Mouse (Mus musculus) midbrain, embryonic 10.5 days (tissue): ENCODE data around the gene Grin2d. TPM values are rescaled to one million over a fixed set of nuclear protein-coding genes. Genes with fewer than 3 reads are reported as not detected.

Experiments
- DNase-seq: peaks from one replicate; pipeline ENCODE4 v3.0.0-alpha.2; 2017; ENCODE audit warnings: low spot score
- H3K27ac ChIP-seq: fragments of 300-500 bp; sonication (generic); replicated peaks from 2 replicates; pipeline ENCODE4 v1.5.1; 2016; ENCODE audit warnings: mild to moderate bottlenecking
- H3K27me3 ChIP-seq: fragments of 300-500 bp; sonication (generic); 2 replicates; pipeline ENCODE4 v1.6.1; 2016; ENCODE audit warnings: low read depth, mild to moderate bottlenecking; ENCODE audit not compliant: poor library complexity, severe bottlenecking
- H3K36me3 ChIP-seq: fragments of 300-500 bp; sonication (generic); 2 replicates; pipeline ENCODE4 v1.6.1; 2016; ENCODE audit warnings: mild to moderate bottlenecking, moderate library complexity
- H3K4me1 ChIP-seq: fragments of 300-500 bp; sonication (generic); 2 replicates; pipeline ENCODE4 v1.6.1; 2016
- H3K4me3 ChIP-seq: fragments of 300-500 bp; sonication (generic); 2 replicates; pipeline ENCODE4 v1.5.1; 2016; ENCODE audit warnings: mild to moderate bottlenecking, moderate library complexity
- H3K9me3 ChIP-seq: fragments of 300-500 bp; sonication (generic); replicated peaks from 2 replicates; pipeline ENCODE4 v1.6.1; 2016; ENCODE audit warnings: mild to moderate bottlenecking
- WGBS: fragments of 180-500 bp; shearing (Covaris S2); methylation state at CpG from one replicate; pipeline ENCODE4 v1.1.7; 2016; 5-methylcytosine and 5-hydroxymethylcytosine counted together
- polyA plus RNA-seq: library from polyadenylated mRNA; unstranded; fragments of >200 nt; fragmentation: Nextera tagmentation; extraction: Ambion mirVana; gene quantifications from 2 replicates; pipeline ENCODE4 v1.2.1, GENCODE M21; 2016

Grin2d gene
- polyA plus RNA-seq, 1 experiment from 2014 or later: 0.16 TPM

- H3K4me1 ChIP-seq: peaks cover 57% of the 10 kb centered on the region
- H3K36me3 ChIP-seq: no peaks in the 10 kb centered on the region
- peak overlapping the region; percentile 71 for H3K4me3 ChIP-seq
- peak overlapping the region; percentile 88 for H3K27ac ChIP-seq
- H3K27me3 ChIP-seq: peaks cover 100% of the 10 kb centered on the region
- WGBS: under 1% methylated on average over 116 of the region's 117 CpGs
- H3K9me3 ChIP-seq: no peaks in the 10 kb centered on the region
- DNase-seq: peak; percentile 92
Observed at GRCm38 (mm10) chr7:45865925-45866910, 12.0 kb downstream of the Grin2d start.

GRCm38 (mm10) chr7:45864435-45864834 is 13.7 kb downstream of the Grin2d start:
- no peak for DNase-seq

DNA sequence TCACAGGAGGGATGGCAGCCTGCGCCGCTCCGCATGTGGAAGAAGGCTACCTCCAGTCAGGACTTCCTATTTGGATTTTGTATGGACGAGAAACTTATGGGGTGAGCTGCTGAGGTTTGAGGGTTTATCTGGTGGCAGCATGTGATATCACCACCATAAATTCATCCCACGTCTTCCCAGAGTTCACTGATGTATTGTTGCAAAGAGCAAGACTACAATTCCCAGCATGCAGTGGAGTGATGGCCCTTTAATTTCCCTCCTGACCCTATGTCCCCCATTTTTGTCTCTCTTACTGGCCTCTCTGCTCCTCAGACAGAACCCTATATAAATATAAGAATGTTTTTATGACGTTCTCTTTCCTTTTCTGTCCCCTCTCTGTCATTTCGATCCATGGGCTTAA is 15.4 kb downstream of the Grin2d start:
- no peak overlapping the region for H3K27ac ChIP-seq
- DNase-seq: no peak
- 89% methylated on average over 7 of the region's 7 CpGs for WGBS
- H3K36me3 ChIP-seq: no peaks in the 10 kb centered on the region
- no peak overlapping the region for H3K4me3 ChIP-seq
- peaks cover 100% of the 10 kb centered on the region for H3K27me3 ChIP-seq
- peaks cover 55% of the 10 kb centered on the region for H3K4me1 ChIP-seq
- H3K9me3 ChIP-seq: no peaks in the 10 kb centered on the region

More at GRCm38 (mm10) chr7:45864435-45864834, 13.7 kb downstream of the Grin2d start:
- H3K4me1 ChIP-seq: peaks cover 56% of the 10 kb centered on the region
- peaks cover 100% of the 10 kb centered on the region for H3K27me3 ChIP-seq
- 75% methylated on average over 3 of the region's 3 CpGs for WGBS
- H3K36me3 ChIP-seq: no peaks in the 10 kb centered on the region
- no peak overlapping the region for H3K27ac ChIP-seq
- no peak overlapping the region for H3K4me3 ChIP-seq
- H3K9me3 ChIP-seq: no peaks in the 10 kb centered on the region

DNA sequence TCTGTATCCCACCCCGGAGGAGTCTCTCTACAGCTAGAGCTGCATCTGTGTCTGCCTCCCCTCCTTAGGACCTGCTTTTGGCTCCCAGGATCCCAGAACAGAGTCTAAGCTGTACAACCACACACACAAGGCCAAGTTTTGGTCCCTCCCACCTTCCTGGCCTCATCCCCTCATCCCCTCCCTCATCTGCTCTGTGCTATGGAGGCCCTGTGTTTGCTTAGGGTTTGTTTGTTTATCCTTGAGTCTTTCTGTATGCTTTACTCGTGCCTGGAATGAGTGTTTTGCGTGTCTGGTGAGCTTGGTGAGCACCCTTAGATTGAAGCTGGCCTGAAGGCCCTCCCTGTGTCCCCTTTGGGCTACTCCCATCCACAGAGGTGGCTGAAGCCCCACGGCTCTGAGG is 19.2 kb downstream of the Grin2d start:
- Histone ChIP-seq H3K4me1 (peaks cover 50% of the 10 kb centered on the region), H3K27ac (0 out of 2 replicates have a peak overlapping the region, but pooled peaks have one; percentile 13), H3K9me3 (no peaks in the 10 kb centered on the region), H3K27me3 (peaks cover 100% of the 10 kb centered on the region), H3K4me3 (peak overlapping the region; percentile 18; the same call in 1 of the 2 replicates), H3K36me3 (no peaks in the 10 kb centered on the region)
- 52% methylated on average over 4 of the region's 4 CpGs for WGBS
- DNase-seq: no peak

GRCm38 (mm10) chr7:45856950-45857901 is 21.0 kb downstream of the Grin2d start:
- H3K27me3 ChIP-seq: peaks cover 84% of the 10 kb centered on the region
- H3K27ac ChIP-seq: peak overlapping the region; percentile 61; the same call in 1 of the 2 replicates
- H3K4me1 ChIP-seq: peaks cover 50% of the 10 kb centered on the region
- peak; percentile 58 for DNase-seq
- peak overlapping the region; percentile 52 for H3K4me3 ChIP-seq
- H3K9me3 ChIP-seq: no peaks in the 10 kb centered on the region
- WGBS: 1% methylated on average over 30 of the region's 30 CpGs
- H3K36me3 ChIP-seq: no peaks in the 10 kb centered on the region

GRCm38 (mm10) chr7:45853089-45853488 is 25.1 kb downstream of the Grin2d start:
- Histone ChIP-seq H3K27ac (no peak overlapping the region), H3K36me3 (no peaks in the 10 kb centered on the region), H3K4me1 (peaks cover 30% of the 10 kb centered on the region), H3K9me3 (no peaks in the 10 kb centered on the region), H3K4me3 (no peak overlapping the region), H3K27me3 (peaks cover 56% of the 10 kb centered on the region)
- DNase-seq: no peak
- 89% methylated on average over 12 of the region's 12 CpGs for WGBS

DNA sequence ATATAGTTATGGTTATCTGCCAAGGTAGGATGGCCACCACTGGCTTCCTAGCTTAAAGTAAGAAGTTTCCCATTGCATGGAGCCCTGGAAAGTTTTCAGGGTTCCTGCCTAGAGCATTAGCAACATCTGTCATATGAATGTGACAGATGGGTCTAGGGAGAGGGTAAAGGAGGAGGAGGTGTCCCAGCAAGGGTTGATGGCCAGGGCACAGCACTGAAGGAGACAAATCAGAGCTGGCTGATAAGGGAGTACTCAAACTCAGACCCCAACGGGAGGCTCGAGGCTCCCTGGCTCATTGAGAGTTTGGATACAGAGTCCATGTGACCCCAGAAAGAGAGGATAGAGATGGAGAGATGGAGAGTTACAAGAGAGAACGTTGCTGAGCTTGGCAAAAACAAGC is 27.5 kb downstream of the Grin2d start:
- Histone ChIP-seq H3K27me3 (peaks cover 36% of the 10 kb centered on the region), H3K4me3 (no peak overlapping the region), H3K4me1 (peaks cover 17% of the 10 kb centered on the region), H3K9me3 (no peaks in the 10 kb centered on the region), H3K36me3 (no peaks in the 10 kb centered on the region), H3K27ac (no peak overlapping the region)
- 75% methylated on average over 3 of the region's 3 CpGs for WGBS
- DNase-seq: no peak

DNA sequence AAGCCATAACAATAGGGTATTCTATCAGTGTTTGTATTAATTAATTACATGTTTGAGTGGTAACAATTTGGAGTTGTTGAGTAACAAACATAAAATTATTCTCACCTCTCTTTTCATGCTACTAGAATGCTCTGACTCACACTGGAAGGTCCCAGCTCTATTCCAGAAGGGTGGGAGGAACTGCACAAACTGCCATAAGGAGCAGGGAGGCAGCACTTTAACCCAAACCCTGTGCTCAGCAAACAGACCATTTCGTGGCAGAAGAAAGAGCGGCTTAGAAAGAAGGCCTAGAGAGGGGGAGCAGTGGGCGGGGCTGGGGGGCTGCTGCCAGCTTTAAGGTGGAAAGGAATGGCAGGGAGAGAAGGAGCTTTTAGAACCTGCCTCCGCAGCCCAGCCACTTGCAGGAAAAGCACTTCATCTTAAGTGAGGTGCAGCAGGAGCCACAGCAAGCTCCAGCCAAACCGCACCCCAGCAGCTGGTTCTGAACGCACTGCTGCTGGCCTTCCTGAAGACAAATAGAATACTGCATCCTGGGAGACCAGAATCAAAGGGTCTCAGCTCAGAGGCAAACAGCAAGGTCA is 29.6 kb downstream of the Grin2d start:
- H3K9me3 ChIP-seq: no peaks in the 10 kb centered on the region
- peak overlapping the region; percentile 78 for H3K27ac ChIP-seq
- no peaks in the 10 kb centered on the region for H3K36me3 ChIP-seq
- no peak for DNase-seq
- peaks cover 17% of the 10 kb centered on the region for H3K27me3 ChIP-seq
- peaks cover 17% of the 10 kb centered on the region for H3K4me1 ChIP-seq
- 5% methylated on average over 6 of the region's 6 CpGs for WGBS
- H3K4me3 ChIP-seq: peak overlapping the region; percentile 29

DNA sequence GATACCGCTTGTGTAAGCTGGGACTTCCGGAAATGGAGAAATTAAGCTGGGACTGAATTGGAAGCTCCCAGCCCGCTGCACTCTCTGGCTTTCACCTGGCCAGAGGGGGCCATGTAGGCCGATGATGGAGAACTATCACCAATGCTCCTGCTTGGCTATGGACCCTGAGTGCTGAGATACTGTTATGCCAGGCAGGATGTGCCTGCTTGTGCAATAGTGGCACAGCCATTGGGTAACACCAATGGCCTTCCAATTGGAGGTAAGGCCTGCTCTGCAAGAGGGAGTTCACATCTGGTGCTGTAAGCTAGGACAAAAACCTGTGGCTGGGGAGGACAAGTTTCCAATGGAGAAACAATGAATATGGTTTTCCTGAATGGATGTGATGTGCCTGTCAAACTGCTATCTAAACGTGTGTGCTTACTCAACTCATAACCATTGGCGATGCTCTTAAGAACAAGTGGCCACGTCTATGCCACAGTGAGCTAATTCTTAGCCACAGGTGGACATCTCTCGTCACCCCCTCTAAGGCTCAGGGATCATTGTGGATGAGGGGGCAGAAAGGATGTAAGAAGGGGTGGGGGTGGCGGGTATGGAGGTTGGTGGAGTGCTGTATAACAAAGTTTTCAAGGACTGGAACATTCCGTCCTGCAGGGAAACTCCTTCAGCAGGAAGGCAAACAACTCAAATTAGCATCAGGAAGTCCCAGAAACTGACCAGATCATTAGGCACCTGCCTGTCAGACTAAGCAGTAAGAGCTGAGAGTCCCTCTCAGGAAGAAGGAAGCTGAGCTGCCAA is 35.0 kb downstream of the Grin2d start:
- 86% methylated on average over 10 of the region's 10 CpGs for WGBS
- Histone ChIP-seq H3K36me3 (no peaks in the 10 kb centered on the region), H3K9me3 (no peaks in the 10 kb centered on the region), H3K27me3 (peaks cover 12% of the 10 kb centered on the region; the same call in 1 of the 2 replicates), H3K4me3 (no peak overlapping the region), H3K4me1 (peaks cover 4% of the 10 kb centered on the region), H3K27ac (no peak overlapping the region)
- DNase-seq: no peak

GRCm38 (mm10) chr7:45833924-45834323 is 44.3 kb downstream of the Grin2d start:
- peaks cover 9% of the 10 kb centered on the region for H3K36me3 ChIP-seq
- no peaks in the 10 kb centered on the region for H3K9me3 ChIP-seq
- H3K4me3 ChIP-seq: peak overlapping the region; percentile 47
- 3% methylated on average over 28 of the region's 31 CpGs for WGBS
- peaks cover 43% of the 10 kb centered on the region for H3K4me1 ChIP-seq
- 0 out of 2 replicates have a peak overlapping the region, but pooled peaks have one; percentile 42 for H3K27ac ChIP-seq
- peaks cover 71% of the 10 kb centered on the region for H3K27me3 ChIP-seq
- DNase-seq: no peak

DNA sequence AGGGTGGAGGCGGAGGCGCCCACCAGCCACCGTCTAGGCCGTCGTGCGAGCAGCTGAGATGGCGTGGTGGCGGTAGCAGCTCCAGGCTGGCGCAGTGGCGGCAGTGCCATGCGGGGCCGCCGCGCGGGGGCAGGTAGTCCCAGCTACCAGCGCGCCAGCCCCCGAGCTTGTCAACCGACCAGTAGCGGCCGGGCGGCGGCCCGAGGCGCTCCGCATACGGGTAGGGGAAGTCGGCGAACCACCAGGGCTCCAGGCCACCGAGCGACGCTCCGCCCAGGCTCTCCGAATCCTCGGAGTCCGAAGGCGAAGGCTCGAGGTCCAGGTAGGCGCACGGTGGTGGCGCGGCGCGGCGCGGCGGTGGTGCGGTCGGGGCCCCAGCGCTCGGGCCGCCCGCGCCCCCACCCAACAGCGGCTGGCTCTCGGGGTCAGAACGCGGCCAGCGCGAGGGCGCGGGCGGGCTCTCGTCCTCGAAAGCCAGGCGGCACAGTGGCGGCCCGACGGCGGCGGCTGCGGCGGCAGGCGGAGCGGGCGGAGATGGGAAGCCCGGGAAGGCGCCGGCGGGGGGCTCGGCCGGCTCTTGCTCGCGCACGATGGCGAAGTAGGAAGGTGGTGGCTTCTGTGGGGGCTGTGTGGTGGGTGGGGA is 44.9 kb downstream of the Grin2d start:
- H3K36me3 ChIP-seq: peaks cover 16% of the 10 kb centered on the region
- WGBS: 1% methylated on average over 86 of the region's 86 CpGs
- H3K4me1 ChIP-seq: peaks cover 44% of the 10 kb centered on the region
- DNase-seq: peak; percentile 36
- peak overlapping the region; percentile 47 for H3K4me3 ChIP-seq
- H3K27me3 ChIP-seq: peaks cover 71% of the 10 kb centered on the region
- no peaks in the 10 kb centered on the region for H3K9me3 ChIP-seq
- H3K27ac ChIP-seq: peak overlapping the region; percentile 42; the same call in 1 of the 2 replicates
